Mouse (Mus musculus) spleen, embryonic (tissue): ENCODE results near the gene Etnk1.
"Not testable (repeated sequence)": the region's sequence is repeated elsewhere in the genome, so short reads cannot be mapped to it uniquely, and the experiment has no call there.

Experiments
- CTCF ChIA-PET: fragments of 350-600 bp; sonication (Branson Sonifier 250); formaldehyde crosslinking; loops from one replicate; lab custom pipeline; 2022; lab: Charles Lee

Gene Etnk1

DNA sequence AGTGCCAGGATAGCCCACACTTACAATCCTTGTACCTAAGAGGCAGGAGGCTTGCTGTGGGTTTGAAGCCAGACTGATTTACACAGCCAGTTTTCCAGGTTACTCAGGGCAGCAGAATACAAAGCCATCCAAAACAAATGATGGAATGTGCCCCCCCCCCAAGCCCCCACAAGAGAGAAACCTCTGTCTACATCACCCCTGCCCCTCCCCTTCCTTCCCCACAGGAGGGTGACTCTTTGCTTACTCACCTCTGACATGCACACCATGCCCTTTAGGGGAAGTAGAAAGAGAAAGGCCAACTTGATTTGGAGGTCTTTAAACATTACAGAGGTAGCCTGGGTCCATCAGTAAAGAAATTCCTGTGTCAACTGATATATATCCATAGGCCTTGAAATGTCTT, 18.2 kb upstream of the Etnk1 start:
- CTCF ChIA-PET, result no interaction called here

DNA sequence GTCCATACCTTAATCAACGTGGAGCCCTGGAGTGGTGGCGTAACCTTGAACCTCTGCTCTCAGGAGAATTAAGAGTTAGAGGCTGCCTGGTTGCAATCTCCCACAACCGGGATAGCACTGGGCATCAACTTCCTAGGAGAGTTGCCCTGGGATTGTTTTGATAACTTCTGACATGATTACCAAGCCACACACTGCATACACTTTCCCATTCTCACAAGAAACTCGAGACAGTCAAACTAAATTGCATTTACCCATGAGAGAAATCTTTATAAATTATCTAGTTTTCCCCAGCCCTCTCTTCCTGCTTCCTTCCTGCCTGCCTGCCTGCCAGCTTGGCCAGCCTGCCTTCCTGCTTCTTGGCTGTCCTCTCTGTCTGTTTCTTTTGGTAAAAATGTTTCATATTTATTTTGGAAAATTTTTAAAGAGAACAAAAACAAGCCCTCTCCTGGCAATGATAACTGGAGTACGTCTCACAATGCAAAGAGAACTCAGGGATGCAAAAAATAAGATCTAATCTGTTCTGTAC, 17.2 kb upstream of the Etnk1 start:
- CTCF ChIA-PET, result no interaction called here

DNA sequence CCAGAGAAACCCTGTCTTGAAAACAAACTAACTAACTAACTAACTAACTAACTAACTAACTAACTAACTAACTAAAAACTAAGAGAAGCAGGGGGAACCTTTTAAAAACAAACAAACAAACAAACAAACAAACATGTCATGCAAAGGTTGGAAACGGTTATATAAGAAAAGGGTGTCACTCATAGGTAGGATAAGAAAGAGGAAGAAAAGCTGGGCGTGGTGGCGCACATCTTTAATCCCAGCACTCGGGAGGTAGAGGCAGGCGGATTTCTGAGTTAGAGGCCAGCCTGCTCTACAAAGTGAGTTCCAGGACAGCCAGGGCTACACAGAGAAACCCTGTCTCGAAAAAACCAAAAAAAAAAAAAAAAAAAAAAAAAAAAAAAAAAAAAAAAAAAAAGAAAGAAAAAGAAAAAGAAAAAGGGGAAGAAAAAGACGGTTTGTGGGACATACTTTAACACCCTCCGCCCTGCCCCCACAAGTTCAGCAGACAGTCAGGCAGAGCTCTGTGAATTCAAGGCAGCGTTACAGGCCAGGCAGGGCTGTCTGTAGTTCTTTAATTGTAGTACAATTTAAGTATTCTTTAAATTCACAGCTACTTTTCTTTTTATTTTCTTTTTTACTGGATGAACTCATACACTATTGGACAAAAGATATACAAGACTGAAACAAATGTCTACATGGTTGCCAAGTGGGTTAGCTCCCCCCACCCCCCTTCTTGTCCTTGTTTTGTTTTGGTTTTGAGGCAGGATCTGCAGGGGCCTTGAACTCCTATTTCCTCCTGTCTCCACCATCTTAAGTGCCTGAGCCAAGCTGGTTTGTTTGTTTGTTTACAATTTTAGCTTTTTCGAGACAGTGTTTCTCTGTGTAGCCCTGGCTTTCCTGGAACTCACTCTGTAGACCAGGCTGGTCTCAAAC, 15.7 kb upstream of the Etnk1 start:
- CTCF ChIA-PET, result not testable (repeated sequence)

DNA sequence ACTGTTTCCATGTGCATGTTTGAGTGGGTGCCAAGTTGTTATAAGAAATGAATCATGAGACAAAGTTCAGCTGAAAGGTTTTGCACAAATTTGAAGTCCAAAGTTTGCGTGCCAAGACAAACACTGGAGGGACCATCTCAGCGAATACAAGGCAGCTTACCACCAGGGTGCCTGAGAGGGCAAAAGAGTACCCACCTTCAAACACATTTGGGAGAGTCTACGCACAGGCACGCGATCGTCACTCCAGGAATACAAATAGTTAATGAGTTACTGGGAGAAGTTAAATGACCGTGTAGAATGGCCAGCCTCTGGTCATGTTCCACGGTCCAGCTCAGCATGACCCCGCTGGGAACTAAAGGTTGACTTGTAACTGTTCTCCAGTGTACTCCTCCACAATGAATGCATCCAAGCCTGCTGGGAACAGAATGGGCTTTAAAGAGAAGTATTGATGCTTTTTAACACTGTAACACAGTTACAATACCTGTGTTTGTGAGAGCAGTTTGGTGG, 14.6 kb upstream of the Etnk1 start:
- CTCF ChIA-PET, result interaction anchor here (0.5 to 0.6 kb wide), 2 partner anchors 52 to 95 kb away, joined by 3 to 13 read pairs; no protein-coding TSS in a partner anchor

DNA sequence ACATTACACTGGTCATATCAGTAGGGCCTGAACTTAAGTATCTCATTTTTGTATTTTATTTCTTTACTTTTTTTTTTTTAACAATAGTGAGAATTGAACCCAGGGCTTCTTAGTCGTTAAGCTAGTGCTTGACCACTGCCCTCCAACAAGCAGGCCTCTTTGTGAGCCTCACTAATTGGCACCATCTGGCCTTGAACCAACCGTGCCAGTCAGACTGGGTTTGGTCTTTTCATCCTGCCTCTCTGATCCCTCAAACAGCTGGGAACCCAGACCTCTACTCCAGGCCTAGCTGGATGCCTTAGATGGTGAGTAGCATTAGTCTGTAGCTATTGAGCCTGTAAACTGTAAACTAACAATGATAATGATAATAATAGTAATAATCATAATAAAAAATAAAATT, 13.9 kb upstream of the Etnk1 start:
- CTCF ChIA-PET, result interaction anchor here (0.6 kb wide), 1 partner anchor 96 kb away, joined by 13 read pairs; no protein-coding TSS in a partner anchor

DNA sequence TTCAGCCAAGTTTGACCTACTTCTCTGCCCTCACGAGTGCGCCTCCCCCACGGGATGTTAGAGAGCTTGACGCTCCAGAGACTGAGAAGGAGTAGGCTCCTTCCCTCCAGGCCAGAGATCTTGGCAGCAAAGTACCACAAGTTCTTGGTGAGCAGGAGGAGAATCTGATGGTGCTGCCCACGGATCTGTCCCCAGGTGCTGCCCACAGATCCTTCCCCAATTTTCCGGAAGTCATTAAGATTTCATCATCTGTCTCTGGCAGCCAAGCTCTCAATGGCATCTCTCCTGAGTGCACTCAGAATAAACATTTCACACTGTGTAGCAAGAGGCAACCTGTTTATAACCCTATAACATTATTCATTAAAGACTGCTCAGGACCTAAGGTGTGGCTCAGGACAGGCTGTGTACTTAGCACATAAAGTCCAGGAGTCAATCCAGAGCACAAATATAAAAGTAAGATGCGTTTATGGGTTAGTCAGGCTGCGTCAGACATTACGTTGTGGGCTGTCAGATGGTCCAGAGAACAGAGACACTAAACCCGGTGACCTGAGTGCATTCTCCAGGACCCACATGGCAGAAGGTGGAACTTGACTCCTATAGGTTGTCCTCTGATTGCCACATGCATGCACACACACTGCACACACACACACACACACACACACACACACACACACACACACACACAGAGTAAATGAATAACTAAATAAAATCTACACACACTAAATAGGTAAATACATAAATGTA, 13.1 kb upstream of the Etnk1 start:
- CTCF ChIA-PET, result interaction anchor here (0.7 kb wide), 1 partner anchor 11 kb away, joined by 7 read pairs; no protein-coding TSS in a partner anchor

DNA sequence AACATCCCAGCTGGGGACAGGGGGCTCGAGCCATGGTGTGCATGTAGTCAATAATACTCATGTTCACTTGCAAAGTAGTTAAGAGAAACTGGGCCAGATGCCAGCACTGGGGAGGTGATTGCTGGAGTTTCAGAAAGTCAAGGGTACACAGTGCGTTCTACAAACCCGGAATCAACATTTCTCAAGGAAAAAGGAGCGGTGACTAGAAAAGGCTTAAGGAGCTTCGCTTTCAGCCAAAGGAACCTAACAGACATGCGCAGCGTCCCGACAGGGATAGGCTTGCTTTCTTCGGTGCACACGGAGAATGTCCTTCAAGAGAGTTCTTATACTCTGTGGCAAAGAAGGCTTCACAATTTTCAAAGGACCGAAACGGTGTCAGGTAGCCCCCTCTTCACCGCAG, 12.1 kb upstream of the Etnk1 start:
- CTCF ChIA-PET, result interaction anchor here (0.7 kb wide), 1 partner anchor 10 kb away, joined by 7 read pairs; no protein-coding TSS in a partner anchor

DNA sequence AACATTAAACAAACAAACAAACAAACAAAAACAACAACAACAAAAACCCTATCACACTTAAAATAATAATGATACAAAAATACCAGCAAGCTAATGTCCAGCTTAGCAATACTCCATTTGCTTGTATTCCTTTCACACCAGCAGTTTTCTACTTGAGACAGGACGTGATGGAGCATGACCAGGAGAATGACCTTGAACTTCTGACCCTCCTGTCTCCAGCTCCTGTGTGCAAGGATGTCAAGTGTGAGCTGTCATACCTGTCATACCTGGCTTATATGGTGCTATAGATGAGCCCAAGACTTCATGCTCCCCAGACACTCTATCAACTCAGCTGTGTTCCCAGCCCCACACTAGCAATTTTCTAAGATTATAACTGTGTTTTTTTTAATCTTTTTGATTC, 11.0 kb upstream of the Etnk1 start:
- CTCF ChIA-PET, result interaction anchor here (0.6 to 0.8 kb wide), 2 partner anchors 15 to 46 kb away, joined by 3 read pairs; no protein-coding TSS in a partner anchor

DNA sequence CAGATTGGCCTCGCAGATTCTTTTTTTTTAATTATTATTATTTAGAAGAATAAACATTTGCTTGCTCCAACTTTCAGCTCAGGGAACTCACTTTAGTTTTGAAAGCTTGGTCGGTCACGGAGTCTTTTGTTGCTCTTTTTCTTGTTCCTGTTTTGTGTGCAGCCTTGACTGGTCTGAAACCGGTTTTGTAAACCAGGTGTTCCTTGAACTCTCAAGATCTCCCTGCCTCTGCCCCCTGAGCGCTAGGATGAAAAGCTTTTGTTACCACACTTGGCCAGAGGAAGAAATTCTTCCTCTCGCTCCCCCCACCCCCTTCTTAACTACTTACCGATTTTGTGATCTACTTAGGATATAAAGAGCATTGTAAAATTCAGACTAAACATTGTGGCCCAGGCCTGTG, 10.3 kb upstream of the Etnk1 start:
- CTCF ChIA-PET, result interaction anchor here (0.6 to 1.1 kb wide), 3 partner anchors 16 to 263 kb away, joined by 3 to 4 read pairs (median 3); no protein-coding TSS in a partner anchor

DNA sequence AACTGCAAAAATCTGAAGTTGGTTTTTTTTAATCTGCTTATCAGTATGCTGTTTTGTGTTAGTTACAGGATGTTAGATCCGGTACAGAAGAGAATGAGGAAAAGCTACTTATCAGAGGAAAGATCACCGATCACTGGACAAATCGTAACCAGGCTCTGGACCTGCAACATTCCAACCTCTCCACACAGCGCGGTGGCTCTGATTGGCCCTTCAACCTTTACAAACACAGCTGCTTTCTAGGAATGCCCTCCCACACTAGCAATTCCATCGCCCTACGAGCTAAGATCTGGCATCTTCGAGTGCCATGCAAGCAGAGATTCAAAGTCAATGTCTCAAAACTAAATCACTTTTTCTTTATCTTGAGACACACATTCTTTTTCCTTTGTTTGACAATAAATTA, 9.6 kb upstream of the Etnk1 start:
- CTCF ChIA-PET, result interaction anchor here (1.1 kb wide), 1 partner anchor 19 kb away, joined by 4 read pairs; no protein-coding TSS in a partner anchor

DNA sequence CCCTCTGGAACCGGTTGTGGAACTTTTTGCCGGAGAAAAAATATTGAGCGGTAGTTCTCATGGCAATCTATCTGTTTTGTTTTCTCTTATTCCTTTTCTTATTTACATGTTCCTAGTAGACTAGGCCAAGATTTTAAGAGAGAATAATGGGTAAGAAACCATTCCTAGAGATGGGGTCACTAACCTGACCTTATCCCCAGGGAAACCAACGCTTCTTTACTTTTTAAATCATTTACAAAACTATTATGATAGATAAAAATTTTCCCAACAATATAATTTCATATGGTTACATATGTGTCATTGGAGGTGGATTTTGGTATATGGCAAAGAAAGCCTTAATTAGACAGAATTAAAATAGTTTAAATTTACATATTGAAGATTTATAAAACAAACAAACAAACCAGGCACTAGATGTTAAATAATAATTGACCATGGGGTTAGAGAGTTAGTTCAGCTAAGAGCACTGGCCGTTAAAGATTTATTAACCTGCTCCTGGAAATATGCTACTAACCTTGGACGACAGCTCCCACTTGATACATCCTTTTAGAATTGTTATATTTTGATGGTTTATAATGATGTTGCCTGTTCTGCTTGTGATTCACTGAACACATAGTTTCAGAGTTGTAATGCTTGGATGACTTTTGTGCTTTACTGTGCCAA, 6.3 kb upstream of the Etnk1 start:
- CTCF ChIA-PET, result no interaction called here

DNA sequence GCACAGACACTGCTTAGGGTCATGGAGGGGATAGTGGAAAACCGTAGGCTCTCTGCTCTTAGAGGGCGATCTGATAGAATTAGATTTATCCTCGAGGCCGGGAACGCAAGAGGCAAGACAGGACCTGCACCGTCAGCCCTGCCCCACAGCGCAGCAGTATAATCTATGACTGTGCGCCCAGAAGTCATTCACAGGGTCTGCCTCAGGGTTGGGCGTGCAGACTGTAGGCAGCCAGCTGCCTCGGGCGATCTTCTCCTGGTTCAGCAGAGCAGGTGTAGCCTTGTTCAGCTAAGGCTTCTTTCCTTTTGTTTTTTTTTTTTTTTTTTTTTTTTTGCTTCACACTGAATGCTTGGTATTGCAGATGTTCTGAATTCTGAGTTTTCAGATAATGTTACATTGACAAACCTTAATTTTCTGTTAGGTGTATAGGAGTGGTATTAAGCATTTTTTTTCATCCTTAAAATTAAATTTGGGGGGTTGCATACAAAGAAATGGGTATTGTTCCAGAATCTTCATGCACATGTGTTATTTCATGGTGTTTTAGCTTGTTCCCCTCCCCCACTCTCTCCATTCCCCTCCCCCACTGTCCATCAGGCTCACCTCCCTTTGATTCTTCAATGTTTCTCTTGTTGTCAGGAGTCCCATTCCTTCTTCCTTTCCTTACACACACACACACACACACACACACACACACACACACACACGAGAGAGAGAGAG, 4.7 kb upstream of the Etnk1 start:
- CTCF ChIA-PET, result interaction anchor here (0.7 to 0.8 kb wide), 2 partner anchors 16 to 53 kb away, joined by 3 to 11 read pairs; no protein-coding TSS in a partner anchor

DNA sequence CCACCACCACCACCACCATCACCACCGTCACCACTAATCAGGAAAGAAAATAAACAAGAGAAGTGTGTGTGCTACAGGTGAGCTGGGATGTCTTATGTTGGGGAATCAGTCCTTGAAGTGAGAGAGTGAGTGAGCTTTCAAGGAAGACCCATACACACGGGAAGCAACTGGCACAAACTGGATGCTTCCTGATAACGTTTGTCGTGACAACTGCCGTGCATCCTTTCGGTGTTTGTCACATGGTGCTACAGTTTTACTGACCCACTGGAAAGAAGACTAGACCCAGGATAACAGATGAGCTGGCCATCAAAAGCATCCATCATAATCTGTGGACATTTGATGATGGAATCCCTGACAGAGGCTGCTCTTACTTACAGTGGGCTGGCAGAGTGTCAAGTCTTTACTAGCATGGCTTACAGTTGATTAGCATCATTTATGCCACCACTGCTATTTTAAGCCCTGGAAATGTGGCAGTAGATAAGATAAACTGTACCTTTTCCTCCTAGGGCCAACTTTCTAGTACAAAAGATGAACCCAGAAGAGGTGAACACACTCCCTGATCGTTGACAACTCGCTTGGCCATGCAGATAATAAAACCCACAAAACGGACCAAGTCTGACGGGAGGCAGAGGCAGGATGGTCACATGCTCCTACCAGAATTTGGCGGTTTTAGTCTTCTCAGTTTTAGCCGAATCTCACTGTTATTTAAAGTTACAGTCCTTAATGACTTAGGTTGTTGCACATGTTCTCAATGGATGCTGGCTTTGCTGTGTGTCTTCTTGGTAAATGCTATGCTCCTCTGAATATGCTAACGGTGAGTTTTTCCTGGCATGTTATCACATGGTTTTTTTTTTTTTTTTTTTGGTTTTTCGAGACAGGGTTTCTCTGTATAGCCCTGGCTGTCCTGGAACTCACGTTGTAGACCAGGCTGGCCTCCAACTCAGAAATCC, 2.8 kb upstream of the Etnk1 start:
- CTCF ChIA-PET, result interaction anchor here (0.6 kb wide), 2 partner anchors 10 to 49 kb away, joined by 3 to 7 read pairs; no protein-coding TSS in a partner anchor

DNA sequence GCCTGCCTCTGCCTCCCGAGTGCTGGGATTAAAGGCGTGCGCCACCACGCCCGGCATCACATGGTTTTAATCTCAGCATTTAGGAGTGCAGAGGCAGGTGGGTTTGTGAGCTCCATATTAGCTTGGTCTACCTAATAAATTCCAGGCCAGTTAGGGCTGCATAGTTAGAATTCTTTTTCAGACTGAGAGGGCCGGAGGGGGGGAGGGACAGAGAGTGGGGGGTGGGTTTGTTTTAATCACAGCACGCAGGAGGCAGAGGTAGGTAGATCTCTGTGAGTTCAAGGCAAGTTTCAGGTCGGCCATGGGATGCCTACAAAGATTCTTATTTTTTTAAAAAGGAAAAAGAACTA, 2.1 kb upstream of the Etnk1 start:
- CTCF ChIA-PET, result interaction anchor here (0.6 kb wide), 1 partner anchor 10 kb away, joined by 7 read pairs; no protein-coding TSS in a partner anchor

DNA sequence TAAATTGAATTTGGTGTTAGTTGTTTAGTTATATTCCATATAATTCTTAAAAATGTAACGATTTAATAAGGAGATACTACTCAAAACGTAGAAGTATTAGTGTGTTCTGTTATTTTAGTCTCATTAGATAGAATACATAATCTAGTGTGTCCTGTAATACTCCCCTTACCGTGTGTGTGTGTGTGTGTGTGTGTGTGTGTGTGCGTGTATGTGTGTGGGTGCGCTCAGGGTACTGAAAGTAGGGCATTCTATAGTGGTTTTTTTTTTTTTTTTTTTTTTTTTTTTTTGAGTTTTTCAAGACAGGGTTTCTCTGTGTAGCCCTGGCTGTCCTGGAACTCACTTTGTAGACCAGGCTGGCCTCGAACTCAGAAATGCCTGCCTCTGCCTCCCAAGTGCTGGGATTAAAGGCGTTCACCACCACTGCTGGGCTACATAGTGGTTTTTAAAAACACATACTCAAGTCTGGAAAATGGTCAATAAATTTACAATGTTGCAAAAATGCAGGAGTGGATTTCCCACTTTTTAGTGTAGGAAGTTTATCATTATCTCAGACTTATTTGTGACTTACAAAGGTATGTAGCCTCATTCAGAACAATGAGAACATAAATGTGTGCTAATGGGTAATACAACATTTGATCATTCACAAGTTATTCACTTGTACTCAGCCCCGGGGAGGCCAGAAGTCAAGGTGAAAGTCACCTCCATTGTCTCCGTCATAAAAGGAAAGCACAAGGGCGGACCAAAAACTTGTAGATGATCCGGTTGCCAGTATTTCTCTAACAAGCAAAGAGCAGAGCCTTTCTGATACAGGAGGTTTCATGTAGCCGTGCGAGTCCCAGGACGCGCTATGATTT, 1.4 kb upstream of the Etnk1 start:
- CTCF ChIA-PET, result no interaction called here

DNA sequence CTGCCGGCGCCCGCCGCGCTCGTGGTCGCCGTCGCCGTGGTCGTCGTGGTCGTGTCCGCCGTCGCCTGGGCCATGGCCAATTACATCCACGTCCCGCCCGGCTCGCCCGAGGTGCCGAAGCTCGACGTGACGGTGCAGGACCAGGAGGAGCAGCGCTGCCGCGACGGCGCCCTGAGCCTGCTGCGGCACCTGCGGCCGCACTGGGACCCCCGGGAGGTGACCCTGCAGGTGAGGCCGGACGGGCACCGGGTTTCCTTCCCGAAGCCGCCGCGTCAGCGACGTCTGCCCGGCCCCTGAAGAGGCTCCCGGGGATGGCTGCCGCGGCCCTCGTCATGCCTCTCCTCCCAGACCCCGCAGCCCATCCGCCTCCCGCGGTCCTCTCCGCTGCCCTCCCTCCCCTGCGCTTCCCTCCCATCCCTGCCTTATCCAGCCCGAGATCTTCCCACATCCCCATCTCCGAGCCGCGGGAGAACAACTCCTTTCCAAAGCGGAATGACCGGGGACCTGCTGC, 443 bp downstream of the Etnk1 start:
- CTCF ChIA-PET, result interaction anchor here (0.9 kb wide), 1 partner anchor 21 kb away, joined by 3 read pairs; no protein-coding TSS in a partner anchor

DNA sequence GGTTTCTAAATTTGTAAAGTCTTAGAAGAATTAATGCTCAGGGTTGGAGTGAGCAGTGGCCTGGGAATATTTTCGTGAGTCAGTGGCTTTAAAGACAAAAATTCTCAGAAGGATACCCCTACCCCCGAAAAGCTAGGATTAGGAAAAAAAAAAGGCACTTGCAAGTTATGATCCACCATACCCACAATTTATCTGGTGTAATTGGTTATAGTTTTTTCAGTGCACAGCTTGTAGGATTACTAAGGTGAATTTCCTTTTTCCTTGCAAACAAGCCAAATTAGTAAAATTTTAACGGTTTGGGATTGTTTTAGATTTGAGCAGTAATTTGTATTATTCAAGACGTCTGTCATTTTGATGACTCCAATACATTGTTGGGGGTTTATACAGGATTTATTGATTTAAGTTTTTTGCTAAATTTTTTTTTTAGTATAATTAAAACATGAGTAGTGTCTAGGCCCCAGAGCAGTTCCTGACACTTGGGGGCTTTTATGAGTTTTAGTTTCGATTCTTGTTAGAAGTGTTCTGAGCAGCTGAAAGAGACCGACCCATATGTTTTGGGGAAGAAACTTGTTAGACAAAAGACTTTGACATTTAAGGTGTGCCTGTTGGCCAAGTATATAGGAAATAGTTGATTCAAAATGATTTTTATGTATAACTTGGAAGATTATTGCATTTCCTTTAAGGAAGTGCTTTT, 1.1 kb downstream of the Etnk1 start:
- CTCF ChIA-PET, result interaction anchor here (0.6 to 1.3 kb wide), 4 partner anchors 15 to 54 kb away, joined by 3 to 5 read pairs (median 4); no protein-coding TSS in a partner anchor
